Mouse (Mus musculus): Measurements from ENCODE around the gene Pum2. TPM values are rescaled to one million over a fixed set of nuclear protein-coding genes. Genes with fewer than 3 reads are reported as not detected.

Gene Pum2
- total and polyA plus RNA-seq, 2 experiments: 18.0 to 43.0 TPM

DNA sequence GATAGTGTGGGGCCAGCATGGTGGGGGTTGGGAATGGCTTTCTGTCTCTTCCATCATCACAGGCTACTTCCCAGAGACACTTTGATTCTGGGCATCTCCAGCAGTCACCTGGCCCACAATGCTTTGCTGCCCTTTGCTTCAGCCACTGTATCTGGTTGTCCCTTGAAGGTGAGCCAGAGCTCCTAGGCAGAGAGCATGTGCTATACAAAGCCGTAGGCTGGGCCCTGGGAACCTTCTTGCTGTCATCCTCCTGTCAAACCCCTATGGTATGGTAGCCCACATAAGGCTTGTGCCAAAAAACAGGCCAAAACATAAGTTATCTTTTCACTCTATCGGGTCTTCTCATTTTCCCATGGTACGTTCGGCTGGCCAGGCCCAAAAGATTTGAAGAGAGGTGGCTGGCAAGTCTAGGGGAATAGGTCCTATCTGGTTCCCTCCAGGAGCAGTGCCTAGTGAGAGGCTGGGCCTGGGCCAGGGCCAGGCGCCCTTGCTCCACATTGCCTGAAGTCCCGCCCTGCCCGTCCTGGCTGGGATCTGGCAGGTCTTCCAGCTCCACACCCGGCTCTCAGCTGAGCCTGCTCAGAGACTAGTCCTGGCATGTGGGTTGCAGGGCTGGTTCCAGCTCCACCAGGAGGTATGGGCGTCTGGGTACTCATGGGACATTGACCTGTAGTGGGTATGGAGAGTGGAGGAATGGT, 107.9 kb downstream of the Pum2 start:
- Histone ChIP-seq H3K9ac (ENCODE audit: low read depth, low read length) (peak overlapping the region; percentile 45), H3K27ac (replicated peaks; ENCODE audit: insufficient read depth, low read depth, low read length) (peak overlapping the region; percentile 82)
- peak; percentile 90 for DNase-seq (ENCODE audit: extremely low read depth, low read depth, low spot score)

GRCm38 (mm10) chr12:8782565-8782964, 108.6 kb downstream of the Pum2 start:
- 51% methylated on average over 3 of the region's 3 CpGs for WGBS
- TF ChIP-seq CTCF (IDR thresholded peaks at IDR 0.05; ENCODE audit: low read depth, low read length): no peak
- no peak for TF ChIP-seq POLR2A (IDR thresholded peaks at IDR 0.05; ENCODE audit: extremely low read depth, insufficient read depth, low read length)
- DNase-seq (ENCODE audit: extremely low read depth, low read depth, low spot score): no peak
- Histone ChIP-seq H3K79me2 (ENCODE audit: control insufficient read depth, insufficient read depth, low read length) (peaks cover 58% of the 10 kb centered on the region), H3K4me3 (ENCODE audit: insufficient read depth, low read depth, low read length) (no peak overlapping the region), H3K9ac (ENCODE audit: low read depth, low read length) (no peak overlapping the region; the same call in 1 of the 2 replicates), H3K27ac (replicated peaks; ENCODE audit: insufficient read depth, low read depth, low read length) (peak overlapping the region; percentile 10; the same call in 1 of the 2 replicates), H3K36me3 (ENCODE audit: control insufficient read depth, insufficient read depth, low read length) (no peaks in the 10 kb centered on the region), H3K27me3 (ENCODE audit: control insufficient read depth, insufficient read depth, low read length) (no peaks in the 10 kb centered on the region), H3K4me1 (ENCODE audit: control insufficient read depth, insufficient read depth, low read length) (peaks cover 57% of the 10 kb centered on the region)

More for the DNA sequence above, 107.9 kb downstream of the Pum2 start:
- no peak overlapping the region for H3K4me3 ChIP-seq (ENCODE audit: insufficient read depth, low read depth, low read length)
- TF ChIP-seq CTCF (IDR thresholded peaks at IDR 0.05; ENCODE audit: low read depth, low read length) (no peak), POLR2A (IDR thresholded peaks at IDR 0.05; ENCODE audit: extremely low read depth, insufficient read depth, low read length) (no peak)
- H3K79me2 ChIP-seq (ENCODE audit: control insufficient read depth, insufficient read depth, low read length): peaks cover 56% of the 10 kb centered on the region
- H3K36me3 ChIP-seq (ENCODE audit: control insufficient read depth, insufficient read depth, low read length): no peaks in the 10 kb centered on the region
- 22% methylated on average over 9 of the region's 9 CpGs for WGBS
- no peaks in the 10 kb centered on the region for H3K27me3 ChIP-seq (ENCODE audit: control insufficient read depth, insufficient read depth, low read length)
- H3K4me1 ChIP-seq (ENCODE audit: control insufficient read depth, insufficient read depth, low read length): peaks cover 62% of the 10 kb centered on the region

GRCm38 (mm10) chr12:8784189-8784588, 110.3 kb downstream of the Pum2 start:
- peaks cover 42% of the 10 kb centered on the region for H3K4me1 ChIP-seq (ENCODE audit: control insufficient read depth, insufficient read depth, low read length)
- WGBS: 49% methylated on average over 9 of the region's 9 CpGs
- no peak overlapping the region for H3K9ac ChIP-seq (ENCODE audit: low read depth, low read length)
- H3K27me3 ChIP-seq (ENCODE audit: control insufficient read depth, insufficient read depth, low read length): no peaks in the 10 kb centered on the region
- no peak for DNase-seq (ENCODE audit: extremely low read depth, low read depth, low spot score)
- H3K4me3 ChIP-seq (ENCODE audit: insufficient read depth, low read depth, low read length): no peak overlapping the region
- no peak overlapping the region for H3K27ac ChIP-seq (replicated peaks; ENCODE audit: insufficient read depth, low read depth, low read length)
- no peaks in the 10 kb centered on the region for H3K36me3 ChIP-seq (ENCODE audit: control insufficient read depth, insufficient read depth, low read length)
- no peak for TF ChIP-seq CTCF (IDR thresholded peaks at IDR 0.05; ENCODE audit: low read depth, low read length)
- no peak for TF ChIP-seq POLR2A (IDR thresholded peaks at IDR 0.05; ENCODE audit: extremely low read depth, insufficient read depth, low read length)
- H3K79me2 ChIP-seq (ENCODE audit: control insufficient read depth, insufficient read depth, low read length): peaks cover 61% of the 10 kb centered on the region

GRCm38 (mm10) chr12:8786476-8786875, 112.5 kb downstream of the Pum2 start:
- Histone ChIP-seq H3K4me1 (ENCODE audit: control insufficient read depth, insufficient read depth, low read length) (peaks cover 25% of the 10 kb centered on the region), H3K9ac (ENCODE audit: low read depth, low read length) (no peak overlapping the region), H3K4me3 (ENCODE audit: insufficient read depth, low read depth, low read length) (no peak overlapping the region), H3K27ac (replicated peaks; ENCODE audit: insufficient read depth, low read depth, low read length) (peak overlapping the region; percentile 55), H3K27me3 (ENCODE audit: control insufficient read depth, insufficient read depth, low read length) (no peaks in the 10 kb centered on the region), H3K79me2 (ENCODE audit: control insufficient read depth, insufficient read depth, low read length) (peaks cover 53% of the 10 kb centered on the region), H3K36me3 (ENCODE audit: control insufficient read depth, insufficient read depth, low read length) (no peaks in the 10 kb centered on the region; the same call in 1 of the 2 replicates)
- peak; percentile 64 for DNase-seq (ENCODE audit: extremely low read depth, low read depth, low spot score)
- WGBS: 37% methylated on average over 5 of the region's 5 CpGs
- no peak for TF ChIP-seq CTCF (IDR thresholded peaks at IDR 0.05; ENCODE audit: low read depth, low read length)
- no peak for TF ChIP-seq POLR2A (IDR thresholded peaks at IDR 0.05; ENCODE audit: extremely low read depth, insufficient read depth, low read length)

DNA sequence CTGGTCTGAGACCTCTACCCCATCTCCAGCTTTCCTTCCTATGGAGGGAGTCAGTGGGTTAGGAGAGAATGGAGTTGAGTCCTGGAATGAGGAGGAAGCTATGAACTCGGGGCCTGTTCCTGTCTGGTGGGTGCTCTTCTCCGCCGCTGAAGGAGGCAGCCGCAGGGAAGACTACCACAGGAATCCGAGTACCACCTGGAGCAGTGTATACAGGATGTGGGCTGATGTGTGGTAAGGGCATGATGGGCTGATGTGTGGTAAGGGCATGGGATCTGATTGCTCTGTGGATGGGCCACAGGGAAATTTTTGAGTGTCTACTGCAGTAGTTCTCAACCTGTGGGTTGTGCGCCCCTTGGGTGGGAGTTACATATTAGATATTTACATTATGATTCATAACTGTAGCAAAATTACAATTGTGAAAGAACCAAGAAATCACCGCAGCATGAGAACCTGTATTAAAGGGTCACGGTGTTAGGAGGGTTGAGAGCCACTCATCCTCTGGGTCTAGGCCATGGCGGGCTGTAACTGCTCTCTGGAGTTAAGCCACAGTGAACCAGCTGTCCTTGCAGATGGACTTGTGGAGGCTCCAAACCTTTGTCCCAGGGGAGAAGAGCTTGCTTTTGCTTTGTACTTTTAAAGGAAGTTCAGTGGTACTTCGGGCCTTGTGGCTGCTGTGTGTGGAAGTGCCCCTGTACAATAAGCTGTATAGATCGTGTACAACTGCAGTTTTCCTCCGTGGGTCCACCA, 113.2 kb downstream of the Pum2 start:
- no peak for TF ChIP-seq CTCF (IDR thresholded peaks at IDR 0.05; ENCODE audit: low read depth, low read length)
- TF ChIP-seq POLR2A (IDR thresholded peaks at IDR 0.05; ENCODE audit: extremely low read depth, insufficient read depth, low read length): no peak

More for the DNA sequence above, 113.2 kb downstream of the Pum2 start:
- no peak for DNase-seq (ENCODE audit: extremely low read depth, low read depth, low spot score)
- Histone ChIP-seq H3K9ac (ENCODE audit: low read depth, low read length) (no peak overlapping the region), H3K4me3 (ENCODE audit: insufficient read depth, low read depth, low read length) (no peak overlapping the region), H3K27me3 (ENCODE audit: control insufficient read depth, insufficient read depth, low read length) (no peaks in the 10 kb centered on the region), H3K27ac (replicated peaks; ENCODE audit: insufficient read depth, low read depth, low read length) (peak overlapping the region; percentile 55; the same call in 1 of the 2 replicates), H3K79me2 (ENCODE audit: control insufficient read depth, insufficient read depth, low read length) (peaks cover 52% of the 10 kb centered on the region), H3K36me3 (ENCODE audit: control insufficient read depth, insufficient read depth, low read length) (no peaks in the 10 kb centered on the region; the same call in 1 of the 2 replicates), H3K4me1 (ENCODE audit: control insufficient read depth, insufficient read depth, low read length) (peaks cover 22% of the 10 kb centered on the region)
- 83% methylated on average over 12 of the region's 12 CpGs for WGBS
